Mouse (Mus musculus) urinary bladder, adult 18-20 months (tissue): ENCODE measurements around the gene Mical3.
A peak's percentile ranks its signal among the peaks of the same experiment; 100 is the strongest.

Experiments
- DNase-seq, 2 experiments: peaks; one replicate each; pipeline ENCODE4 v3.0.0; 2022; ENCODE audit warnings: low spot score in 2 of 2, mixed read lengths in 2 of 2

Gene Mical3

GRCm38 (mm10) chr6:121130773-121131172 lies at the start of gene Mical3:
Gene Mical3 (minus strand): TSS chr6:121130999.
- DNase-seq, result no peak

GRCm38 (mm10) chr6:121179846-121180245 lies 49.0 kb upstream of the Mical3 start:
- DNase-seq, result no peak

GRCm38 (mm10) chr6:121178700-121179358 lies 48.0 kb upstream of the Mical3 start:
- DNase-seq, result peak in 1 of 2 experiments; percentile 27

- DNase-seq, result no peak
Observed at GRCm38 (mm10) chr6:121177118-121177708, 46.4 kb upstream of the Mical3 start.

- DNase-seq, result no peak
Observed at GRCm38 (mm10) chr6:121176731-121177098, 45.9 kb upstream of the Mical3 start.

- DNase-seq, result no peak
Observed at GRCm38 (mm10) chr6:121176011-121176730, 45.4 kb upstream of the Mical3 start.

- DNase-seq, result no peak
Observed at GRCm38 (mm10) chr6:121174761-121175160, 44.0 kb upstream of the Mical3 start.

GRCm38 (mm10) chr6:121173471-121173870 lies 42.7 kb upstream of the Mical3 start:
- DNase-seq, result no peak

GRCm38 (mm10) chr6:121171102-121171501 lies 40.3 kb upstream of the Mical3 start:
- no peak for DNase-seq

GRCm38 (mm10) chr6:121167381-121167975 lies 36.7 kb upstream of the Mical3 start:
- DNase-seq, result no peak

- DNase-seq, result no peak
Observed at GRCm38 (mm10) chr6:121166098-121166552, 35.3 kb upstream of the Mical3 start.

GRCm38 (mm10) chr6:121162616-121163015 lies 31.8 kb upstream of the Mical3 start:
- DNase-seq, result no peak

- no peak for DNase-seq
Observed at GRCm38 (mm10) chr6:121160126-121160525, 29.3 kb upstream of the Mical3 start.

GRCm38 (mm10) chr6:121159616-121160015 lies 28.8 kb upstream of the Mical3 start:
- no peak for DNase-seq

GRCm38 (mm10) chr6:121156030-121156429 lies 25.2 kb upstream of the Mical3 start:
- DNase-seq, result no peak

GRCm38 (mm10) chr6:121154451-121155300 lies 23.9 kb upstream of the Mical3 start:
- DNase-seq, result no peak

- DNase-seq, result no peak
Observed at GRCm38 (mm10) chr6:121153177-121153576, 22.4 kb upstream of the Mical3 start.

- no peak for DNase-seq
Observed at GRCm38 (mm10) chr6:121151732-121152131, 20.9 kb upstream of the Mical3 start.

- DNase-seq, result no peak
Observed at GRCm38 (mm10) chr6:121150126-121150525, 19.3 kb upstream of the Mical3 start.

- no peak for DNase-seq
Observed at GRCm38 (mm10) chr6:121149420-121149819, 18.6 kb upstream of the Mical3 start.

- no peak for DNase-seq
Observed at GRCm38 (mm10) chr6:121148360-121148759, 17.6 kb upstream of the Mical3 start.
